Mouse (Mus musculus): ENCODE data around the gene Rab3c. TPM values are rescaled to one million over a fixed set of nuclear protein-coding genes. Genes with fewer than 3 reads are reported as not detected.

Gene Rab3c
- polyA plus RNA-seq, 1 experiment from 2014 or later, result 275 TPM

DNA sequence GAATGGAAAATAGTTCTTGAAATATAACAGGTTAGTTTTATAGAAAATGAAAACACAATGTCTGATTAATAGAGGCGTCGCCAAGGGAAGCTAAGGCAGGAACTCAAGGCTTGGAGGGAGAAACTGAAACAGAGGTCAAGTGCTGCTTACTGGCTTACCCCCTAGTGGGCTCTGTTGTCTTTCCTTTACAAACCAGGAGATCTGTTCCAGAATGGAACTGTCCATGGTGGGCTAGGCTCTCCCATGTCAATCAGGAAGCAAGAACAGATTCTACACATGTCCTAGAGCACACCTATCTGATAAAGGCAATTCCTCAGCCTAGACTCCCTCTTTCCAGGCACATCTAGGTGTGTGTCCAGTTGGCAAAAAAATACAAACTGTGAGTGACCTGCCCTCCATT, 32.3 kb downstream of the Rab3c start:
- ATAC-seq (replicated peaks), result no peak
- Histone ChIP-seq H3K4me3 (no peak overlapping the region), H3K27ac (no peak overlapping the region), H3K36me3 (replicated peaks) (no peaks in the 10 kb centered on the region), H3K27me3 (replicated peaks) (no peaks in the 10 kb centered on the region), H3K4me1 (no peaks in the 10 kb centered on the region), H3K4me2 (no peak overlapping the region), H3K9me3 (no peaks in the 10 kb centered on the region), H3K9ac (no peak overlapping the region)
- 90% methylated on average over 2 of the region's 2 CpGs for WGBS

DNA sequence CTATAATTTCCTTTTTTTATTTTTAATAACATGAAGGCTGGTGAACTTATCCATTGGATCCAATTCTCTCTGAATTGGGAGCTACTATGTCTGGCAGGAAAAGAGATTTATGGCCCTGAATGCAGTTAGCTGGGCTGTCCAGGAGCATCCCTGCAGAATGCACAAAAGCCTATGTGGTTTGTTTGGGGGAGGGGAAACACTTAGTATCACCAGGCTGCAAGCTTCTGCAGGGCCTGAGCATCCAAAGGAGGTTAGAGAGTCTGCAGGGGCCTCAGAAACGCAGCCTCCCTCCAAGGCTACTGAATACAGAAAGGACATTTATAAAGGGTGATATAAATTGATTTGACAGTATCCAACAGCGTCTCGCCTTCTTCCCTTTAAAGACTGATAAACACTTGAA, 41.8 kb downstream of the Rab3c start:
- peak overlapping the region; percentile 78 for H3K27ac ChIP-seq
- no peak overlapping the region for H3K4me3 ChIP-seq
- 20% methylated on average over 3 of the region's 3 CpGs for WGBS
- 0 out of 2 replicates have a peak, but pooled peaks cover 4% of the 10 kb centered on the region for H3K36me3 ChIP-seq (replicated peaks)
- no peak overlapping the region for H3K9ac ChIP-seq
- no peaks in the 10 kb centered on the region for H3K9me3 ChIP-seq
- no peak overlapping the region for H3K4me2 ChIP-seq
- ATAC-seq (replicated peaks), result peak; percentile 60; the same call in 1 of the 2 replicates
- peaks cover 31% of the 10 kb centered on the region for H3K4me1 ChIP-seq
- H3K27me3 ChIP-seq (replicated peaks), result no peaks in the 10 kb centered on the region

DNA sequence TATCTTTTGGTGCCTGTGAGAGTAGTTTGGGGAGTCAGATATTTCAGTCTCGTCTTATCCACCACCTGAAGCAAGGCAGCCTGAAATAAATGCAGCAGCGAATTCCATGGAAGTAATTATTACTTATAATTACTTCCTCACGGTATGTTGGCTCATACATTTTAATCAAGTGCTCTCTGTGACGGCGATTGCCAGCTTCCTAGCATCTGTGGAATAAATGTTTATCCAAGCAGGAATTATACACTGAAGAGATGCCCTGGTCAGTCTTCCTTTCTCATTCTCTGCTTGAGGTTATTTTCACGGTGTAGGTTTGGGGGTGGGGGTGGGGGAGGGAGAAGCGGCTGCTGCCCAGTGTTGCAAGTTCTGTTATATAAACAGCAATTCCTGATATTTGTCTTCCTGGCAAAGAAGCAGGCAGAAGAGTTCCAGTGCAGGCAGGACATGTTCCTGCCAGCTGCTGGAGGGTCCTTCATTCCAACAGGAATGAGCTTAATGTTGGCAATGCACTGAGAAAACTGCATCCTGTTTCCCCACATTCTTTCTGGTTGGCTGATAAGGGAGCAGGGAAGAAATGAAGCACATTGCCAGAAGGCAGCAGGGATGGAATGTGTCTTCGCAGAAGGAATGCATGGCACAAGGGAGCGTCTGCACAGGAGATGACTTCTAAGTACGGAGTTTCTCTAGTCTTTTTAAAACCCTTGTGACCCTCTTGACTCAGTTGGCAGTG, 43.4 kb downstream of the Rab3c start:
- Histone ChIP-seq H3K4me2 (peak overlapping the region; percentile 14), H3K27ac (peak overlapping the region; percentile 78), H3K36me3 (replicated peaks) (0 out of 2 replicates have a peak, but pooled peaks cover 4% of the 10 kb centered on the region)

DNA sequence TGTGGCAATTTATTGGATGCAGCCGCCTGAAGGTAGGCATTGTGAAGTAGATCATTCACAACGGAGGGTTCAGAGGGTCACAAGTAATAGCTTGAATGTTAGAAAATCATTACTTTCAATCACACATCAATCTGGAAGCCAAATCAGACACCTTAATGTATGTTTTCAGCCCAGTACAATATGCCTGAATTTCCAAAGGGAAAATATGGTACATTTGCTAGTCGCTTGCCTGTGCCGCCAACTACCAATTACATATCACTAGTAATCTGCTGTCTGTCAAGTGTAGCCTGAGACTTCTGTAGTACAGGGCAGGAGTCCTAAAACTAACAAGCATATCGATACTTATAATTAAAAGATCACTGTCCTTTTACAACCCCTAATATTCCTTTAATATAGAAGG, 47.4 kb downstream of the Rab3c start:
- Histone ChIP-seq H3K4me2 (no peak overlapping the region), H3K9ac (no peak overlapping the region), H3K9me3 (no peaks in the 10 kb centered on the region), H3K27ac (no peak overlapping the region), H3K36me3 (replicated peaks) (0 out of 2 replicates have a peak, but pooled peaks cover 4% of the 10 kb centered on the region), H3K27me3 (replicated peaks) (no peaks in the 10 kb centered on the region), H3K4me3 (no peak overlapping the region), H3K4me1 (peaks cover 30% of the 10 kb centered on the region)
- no peak for ATAC-seq (replicated peaks)
- 73% methylated on average over 5 of the region's 5 CpGs for WGBS

More for the DNA sequence above, 43.4 kb downstream of the Rab3c start:
- Histone ChIP-seq H3K9me3 (no peaks in the 10 kb centered on the region), H3K9ac (no peak overlapping the region; the same call in 1 of the 2 replicates), H3K27me3 (replicated peaks) (no peaks in the 10 kb centered on the region), H3K4me3 (no peak overlapping the region), H3K4me1 (peaks cover 31% of the 10 kb centered on the region)
- 14% methylated on average over 10 of the region's 10 CpGs for WGBS
- peak; percentile 55; the same call in 1 of the 2 replicates for ATAC-seq (replicated peaks)

DNA sequence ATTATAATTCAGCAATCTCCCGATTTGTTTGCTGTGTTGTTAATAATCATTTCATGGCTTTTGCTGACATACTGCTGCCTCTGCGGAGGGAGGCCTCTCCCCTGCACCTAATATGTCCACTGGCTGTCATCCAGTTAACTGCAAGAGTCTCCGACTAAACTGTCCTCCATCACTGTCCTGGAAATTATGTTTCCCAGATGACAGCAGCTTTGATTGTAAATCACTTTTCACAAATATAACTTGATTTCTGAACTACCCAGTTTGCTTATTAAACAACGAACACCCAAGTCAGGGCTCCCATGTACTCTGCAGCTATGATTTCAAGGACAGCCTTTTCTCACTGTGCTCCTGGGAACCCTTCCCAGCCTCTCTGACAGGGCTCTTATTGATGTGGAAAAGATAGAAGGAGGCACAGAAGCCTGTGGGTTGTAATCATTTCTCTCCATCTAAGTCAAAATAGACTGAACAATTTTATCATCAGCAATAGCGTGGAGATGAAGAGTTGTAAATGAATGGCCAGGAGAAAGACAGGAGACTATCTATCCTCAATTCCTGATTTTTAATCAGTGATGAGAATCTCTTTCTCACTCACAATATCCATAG, 49.6 kb downstream of the Rab3c start:
- Histone ChIP-seq H3K4me3 (no peak overlapping the region), H3K4me1 (peaks cover 15% of the 10 kb centered on the region), H3K9me3 (no peaks in the 10 kb centered on the region), H3K27me3 (replicated peaks) (no peaks in the 10 kb centered on the region), H3K4me2 (no peak overlapping the region), H3K36me3 (replicated peaks) (0 out of 2 replicates have a peak, but pooled peaks cover 4% of the 10 kb centered on the region), H3K9ac (no peak overlapping the region), H3K27ac (no peak overlapping the region)
- no peak for ATAC-seq (replicated peaks)
- WGBS, result 78% methylated on average over 5 of the region's 5 CpGs

DNA sequence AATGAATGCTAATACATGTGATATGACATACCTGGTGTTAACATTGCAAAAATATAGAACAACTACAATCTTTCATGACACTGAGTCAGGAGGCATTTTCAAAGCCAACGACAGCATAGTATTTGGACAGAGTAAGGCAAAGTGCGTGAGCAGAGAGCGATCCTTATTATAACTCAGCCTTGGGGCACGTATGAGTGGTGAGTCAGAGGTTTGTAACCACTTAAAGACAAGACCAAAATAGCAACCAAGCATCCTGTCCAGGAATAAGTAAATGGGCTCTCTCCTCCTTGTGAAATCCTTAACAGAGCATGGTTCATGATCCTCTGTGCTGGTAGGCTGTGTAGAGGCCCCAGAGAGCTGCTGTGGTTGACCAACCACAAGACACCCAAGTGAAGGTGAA, 50.8 kb downstream of the Rab3c start:
- no peak for ATAC-seq (replicated peaks)
- no peaks in the 10 kb centered on the region for H3K27me3 ChIP-seq (replicated peaks)
- H3K27ac ChIP-seq, result no peak overlapping the region
- H3K36me3 ChIP-seq (replicated peaks), result 0 out of 2 replicates have a peak, but pooled peaks cover 4% of the 10 kb centered on the region
- peaks cover 19% of the 10 kb centered on the region for H3K4me1 ChIP-seq
- H3K9me3 ChIP-seq, result no peaks in the 10 kb centered on the region
- WGBS, result 87% methylated on average over 4 of the region's 4 CpGs
- H3K4me2 ChIP-seq, result no peak overlapping the region
- H3K4me3 ChIP-seq, result no peak overlapping the region
- no peak overlapping the region for H3K9ac ChIP-seq

DNA sequence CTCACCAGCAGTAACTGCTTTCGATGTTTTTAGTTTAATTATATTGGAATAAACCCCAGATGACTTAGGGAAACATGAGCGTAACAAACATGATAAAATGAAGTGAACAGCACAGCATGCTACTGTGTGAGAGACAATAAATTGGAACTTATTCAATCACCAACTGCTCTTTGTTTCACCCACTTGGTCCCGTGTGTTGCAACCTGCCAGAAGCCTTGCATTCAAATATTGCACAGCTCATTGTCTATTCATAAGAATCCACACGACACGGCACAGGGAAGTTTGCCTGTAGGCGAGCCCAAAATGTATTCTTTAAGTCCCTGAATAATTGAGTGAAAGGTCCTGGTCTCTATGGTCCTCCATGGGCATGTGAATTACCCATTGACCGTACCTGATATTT, 61.6 kb downstream of the Rab3c start:
- Histone ChIP-seq H3K36me3 (replicated peaks) (no peaks in the 10 kb centered on the region), H3K27ac (peak overlapping the region; percentile 16), H3K9me3 (no peaks in the 10 kb centered on the region), H3K9ac (no peak overlapping the region), H3K4me2 (no peak overlapping the region), H3K4me1 (peaks cover 6% of the 10 kb centered on the region; the same call in 1 of the 2 replicates), H3K4me3 (no peak overlapping the region), H3K27me3 (replicated peaks) (no peaks in the 10 kb centered on the region)
- WGBS, result 31% methylated on average over 7 of the region's 7 CpGs
- ATAC-seq (replicated peaks), result no peak; the same call in 1 of the 2 replicates

DNA sequence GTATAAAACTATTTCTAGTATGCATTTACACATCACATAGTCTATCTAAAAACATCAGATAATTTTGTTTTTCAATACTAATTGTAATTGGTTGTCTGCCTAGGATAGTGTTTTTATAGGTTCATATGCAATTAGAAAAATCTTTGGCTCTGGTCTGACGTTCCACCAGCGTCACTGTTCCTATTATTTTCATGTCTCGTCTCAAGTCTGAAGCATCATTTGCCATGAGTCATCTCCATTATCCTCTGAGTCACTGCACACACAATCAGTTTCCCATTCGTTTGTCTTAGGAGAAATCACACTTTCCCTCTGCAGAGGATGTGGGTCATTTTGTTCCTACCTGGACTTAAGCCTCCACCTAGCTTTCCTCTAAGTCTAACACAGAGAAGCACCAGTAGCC, 62.3 kb downstream of the Rab3c start:
- Histone ChIP-seq H3K9ac (no peak overlapping the region), H3K27ac (peak overlapping the region; percentile 16; the same call in 1 of the 2 replicates)
- WGBS, result 62% methylated on average over 4 of the region's 4 CpGs

DNA sequence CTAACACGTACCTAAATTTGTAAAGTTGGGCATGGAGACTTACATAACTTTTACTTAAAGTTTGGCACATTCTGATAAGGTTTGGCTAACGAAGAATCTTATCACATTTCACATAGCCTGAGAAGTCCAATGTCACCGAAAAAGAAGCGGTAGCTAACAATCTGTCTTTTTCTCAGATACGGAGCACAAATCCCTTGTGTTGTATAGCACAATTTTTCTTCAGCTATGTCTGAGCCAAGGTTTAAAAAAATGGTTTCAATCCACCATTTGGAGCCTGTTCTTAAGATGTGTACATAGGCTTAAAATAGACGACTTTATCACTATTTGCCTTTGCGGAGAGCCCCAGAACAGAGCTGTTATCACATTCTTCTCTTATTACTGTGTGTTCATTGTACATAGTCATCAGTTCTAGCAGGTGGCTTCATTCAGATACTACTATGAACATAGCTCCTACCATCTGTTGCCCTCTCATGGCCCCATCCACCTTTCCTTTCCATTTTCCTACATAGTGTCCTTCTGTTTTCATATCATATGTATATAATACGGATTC, 69.2 kb downstream of the Rab3c start:
- no peaks in the 10 kb centered on the region for H3K36me3 ChIP-seq (replicated peaks)
- H3K9me3 ChIP-seq, result no peaks in the 10 kb centered on the region
- no peak for ATAC-seq (replicated peaks)
- no peak overlapping the region for H3K4me3 ChIP-seq
- no peak overlapping the region for H3K4me2 ChIP-seq
- no peaks in the 10 kb centered on the region for H3K4me1 ChIP-seq
- 84% methylated on average over 8 of the region's 8 CpGs for WGBS
- H3K27ac ChIP-seq, result no peak overlapping the region
- H3K9ac ChIP-seq, result no peak overlapping the region
- no peaks in the 10 kb centered on the region for H3K27me3 ChIP-seq (replicated peaks)

More for the DNA sequence above, 62.3 kb downstream of the Rab3c start:
- H3K4me1 ChIP-seq, result peaks cover 6% of the 10 kb centered on the region; the same call in 1 of the 2 replicates
- no peaks in the 10 kb centered on the region for H3K27me3 ChIP-seq (replicated peaks)
- no peaks in the 10 kb centered on the region for H3K36me3 ChIP-seq (replicated peaks)
- no peaks in the 10 kb centered on the region for H3K9me3 ChIP-seq
- H3K4me2 ChIP-seq, result no peak overlapping the region
- ATAC-seq (replicated peaks), result no peak
- no peak overlapping the region for H3K4me3 ChIP-seq

DNA sequence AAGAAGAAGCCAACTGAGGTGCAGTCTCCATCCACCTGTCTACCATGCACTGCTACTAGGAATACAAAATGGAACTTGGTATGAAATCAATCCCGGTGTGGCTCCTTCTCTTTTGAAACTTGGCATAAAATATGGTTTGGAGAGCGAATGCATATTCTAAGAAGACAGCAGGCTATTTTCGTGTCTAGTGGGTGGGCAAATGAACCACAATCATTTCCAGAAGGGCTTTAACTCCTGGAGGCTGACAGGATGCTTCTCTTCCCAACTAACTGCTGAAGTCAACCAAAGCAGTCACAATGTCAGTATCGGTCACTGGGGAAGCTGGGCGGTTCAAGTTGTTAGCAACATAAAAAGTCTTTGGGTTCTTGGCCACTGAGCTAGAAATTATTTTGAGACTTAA, 81.9 kb downstream of the Rab3c start:
- no peak for ATAC-seq (replicated peaks)
- H3K4me1 ChIP-seq, result no peaks in the 10 kb centered on the region
- 87% methylated on average over 5 of the region's 5 CpGs for WGBS

DNA sequence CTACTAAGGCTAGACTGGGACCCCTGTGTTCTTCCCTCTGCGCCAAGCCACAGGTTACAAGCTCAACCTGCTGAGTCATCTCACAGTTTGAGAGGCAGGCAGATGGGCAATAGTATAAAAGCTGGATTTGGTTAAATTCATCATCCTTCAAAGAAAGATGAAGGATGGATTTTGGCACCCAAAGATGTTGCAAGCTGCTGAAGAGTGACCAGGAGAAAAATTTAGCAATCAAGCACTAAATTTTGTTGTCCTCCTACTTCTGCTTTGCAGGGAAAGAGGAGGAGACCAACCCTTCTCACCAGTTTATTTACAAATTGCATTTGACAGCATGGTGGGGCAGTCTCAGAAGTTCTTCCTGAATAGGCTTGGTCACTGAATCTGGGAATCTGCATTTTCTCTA, 90.8 kb downstream of the Rab3c start:
- no peaks in the 10 kb centered on the region for H3K27me3 ChIP-seq (replicated peaks)
- no peaks in the 10 kb centered on the region for H3K36me3 ChIP-seq (replicated peaks)
- ATAC-seq (replicated peaks), result no peak
- no peak overlapping the region for H3K9ac ChIP-seq
- H3K4me1 ChIP-seq, result peaks cover 16% of the 10 kb centered on the region
- WGBS, result 70% methylated on average over 1 of the region's 1 CpGs
- no peaks in the 10 kb centered on the region for H3K9me3 ChIP-seq
- no peak overlapping the region for H3K27ac ChIP-seq
- no peak overlapping the region for H3K4me2 ChIP-seq
- H3K4me3 ChIP-seq, result no peak overlapping the region

More for the DNA sequence above, 81.9 kb downstream of the Rab3c start:
- H3K4me3 ChIP-seq, result no peak overlapping the region
- H3K27me3 ChIP-seq (replicated peaks), result no peaks in the 10 kb centered on the region
- no peaks in the 10 kb centered on the region for H3K9me3 ChIP-seq
- no peak overlapping the region for H3K9ac ChIP-seq
- H3K36me3 ChIP-seq (replicated peaks), result no peaks in the 10 kb centered on the region
- H3K27ac ChIP-seq, result no peak overlapping the region
- no peak overlapping the region for H3K4me2 ChIP-seq

DNA sequence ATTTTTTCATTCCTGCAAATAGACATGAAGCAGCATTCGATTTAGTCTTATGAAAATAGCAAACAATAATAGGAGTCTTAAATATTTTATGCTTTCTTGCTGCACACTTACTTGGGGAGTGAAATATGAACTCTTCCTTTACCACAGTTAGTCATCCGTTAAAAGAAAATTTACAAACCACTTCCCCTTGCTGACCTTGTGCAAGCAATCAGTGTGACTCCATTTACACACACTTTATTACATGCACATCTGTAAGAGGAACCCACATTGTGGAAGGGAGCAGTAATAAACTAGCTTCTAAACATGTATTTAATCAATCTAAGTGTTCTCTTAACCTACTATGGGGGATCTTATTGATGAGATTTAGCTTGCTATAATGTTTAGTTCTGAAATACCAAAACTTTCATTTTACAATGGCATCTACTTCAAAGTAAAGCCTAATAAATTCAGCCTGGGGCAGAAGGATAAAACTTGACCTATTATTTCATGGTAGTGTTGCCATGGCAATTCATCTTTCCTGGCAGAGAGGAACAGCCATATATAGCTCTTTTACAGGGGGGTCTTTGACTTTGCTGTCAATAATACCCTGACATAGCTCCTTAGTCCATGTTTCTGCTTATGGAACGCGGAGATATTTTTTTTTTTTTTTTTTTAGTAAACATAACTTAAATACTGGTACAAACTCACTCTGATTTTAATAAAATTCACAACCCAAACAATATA, 95.7 kb downstream of the Rab3c start:
- peak; percentile 78 for ATAC-seq (replicated peaks)
- Histone ChIP-seq H3K4me2 (no peak overlapping the region), H3K9me3 (no peaks in the 10 kb centered on the region), H3K27me3 (replicated peaks) (no peaks in the 10 kb centered on the region), H3K4me3 (no peak overlapping the region), H3K9ac (no peak overlapping the region), H3K27ac (peak overlapping the region; percentile 51), H3K4me1 (peaks cover 28% of the 10 kb centered on the region), H3K36me3 (replicated peaks) (no peaks in the 10 kb centered on the region)
- 48% methylated on average over 4 of the region's 4 CpGs for WGBS

All from midbrain, embryonic 15.5 days (tissue).